Mouse (Mus musculus) liver, embryonic 11.5 days (tissue): Measurements from ENCODE around the gene Mid1. TPM values are rescaled to one million over a fixed set of nuclear protein-coding genes. Genes with fewer than 3 reads are reported as not detected.
A peak's percentile ranks its signal among the peaks of the same experiment; 100 is the strongest.
"Not testable (repeated sequence)": the region's sequence is repeated elsewhere in the genome, so short reads cannot be mapped to it uniquely, and the experiment has no call there.

ENCODE experiments used
- ATAC-seq: fragments of 200-750 bp; cut with Nextera tagmentation; replicated peaks from 2 replicates; pipeline ENCODE4 v1.8.0; 2017; ENCODE audit warnings: moderate number of reproducible peaks, mild to moderate bottlenecking, moderate TSS enrichment, moderate library complexity; ENCODE audit not compliant: low FRiP score
- DNase-seq: peaks from one replicate; pipeline ENCODE4 v3.0.0-alpha.2; 2017; ENCODE audit warnings: low spot score
- H3K27ac ChIP-seq: fragments of 300-500 bp; sonication (generic); 2 replicates; pipeline ENCODE4 v1.5.1; 2014; ENCODE audit warnings: mild to moderate bottlenecking, low read depth, low read length, control low read depth
- H3K27me3 ChIP-seq: fragments of 300-500 bp; sonication (generic); replicated peaks from 2 replicates; pipeline ENCODE4 v1.6.1; 2014; ENCODE audit warnings: low read length, mixed read lengths; ENCODE audit not compliant: control insufficient read depth, insufficient read depth
- H3K36me3 ChIP-seq: fragments of 300-500 bp; sonication (generic); 2 replicates; pipeline ENCODE4 v1.6.1; 2014; ENCODE audit warnings: mild to moderate bottlenecking, low read length, moderate library complexity, mixed read lengths; ENCODE audit not compliant: control insufficient read depth, insufficient read depth
- H3K4me1 ChIP-seq: fragments of 300-500 bp; sonication (generic); replicated peaks from 2 replicates; pipeline ENCODE4 v1.6.1; 2014; ENCODE audit warnings: low read length, mixed read lengths; ENCODE audit not compliant: control insufficient read depth, insufficient read depth
- H3K4me2 ChIP-seq: fragments of 300-500 bp; sonication (generic); 2 replicates; pipeline ENCODE4 v1.6.1; 2014; ENCODE audit warnings: mild to moderate bottlenecking, control low read depth, moderate library complexity
- H3K4me3 ChIP-seq: fragments of 300-500 bp; sonication (generic); 2 replicates; pipeline ENCODE4 v1.5.1; 2014; ENCODE audit warnings: low read depth, low read length, control low read depth
- H3K9ac ChIP-seq: fragments of 300-500 bp; sonication (generic); 2 replicates; pipeline ENCODE4 v1.6.1; 2014; ENCODE audit warnings: low read depth, low read length, control low read depth
- H3K9me3 ChIP-seq: fragments of 300-500 bp; sonication (generic); 2 replicates; pipeline ENCODE4 v1.6.1; 2016; ENCODE audit warnings: low read length, inconsistent platforms, mixed read lengths; ENCODE audit not compliant: control insufficient read depth
- WGBS: fragments of 180-500 bp; shearing (Covaris S2); extraction: QIAGEN DNeasy Blood & Tissue Kit; methylation state at CpG from one replicate; pipeline ENCODE4 v1.1.7; 2014; 5-methylcytosine and 5-hydroxymethylcytosine counted together
- polyA plus RNA-seq: library from polyadenylated mRNA; unstranded; fragments of >200 nt; fragmentation: Nextera tagmentation; extraction: Ambion mirVana; gene quantifications from 2 replicates; pipeline ENCODE4 v1.2.1, GENCODE M21; 2014

Gene Mid1
- polyA plus RNA-seq, 1 experiment from 2014 or later: 6.7 TPM

DNA sequence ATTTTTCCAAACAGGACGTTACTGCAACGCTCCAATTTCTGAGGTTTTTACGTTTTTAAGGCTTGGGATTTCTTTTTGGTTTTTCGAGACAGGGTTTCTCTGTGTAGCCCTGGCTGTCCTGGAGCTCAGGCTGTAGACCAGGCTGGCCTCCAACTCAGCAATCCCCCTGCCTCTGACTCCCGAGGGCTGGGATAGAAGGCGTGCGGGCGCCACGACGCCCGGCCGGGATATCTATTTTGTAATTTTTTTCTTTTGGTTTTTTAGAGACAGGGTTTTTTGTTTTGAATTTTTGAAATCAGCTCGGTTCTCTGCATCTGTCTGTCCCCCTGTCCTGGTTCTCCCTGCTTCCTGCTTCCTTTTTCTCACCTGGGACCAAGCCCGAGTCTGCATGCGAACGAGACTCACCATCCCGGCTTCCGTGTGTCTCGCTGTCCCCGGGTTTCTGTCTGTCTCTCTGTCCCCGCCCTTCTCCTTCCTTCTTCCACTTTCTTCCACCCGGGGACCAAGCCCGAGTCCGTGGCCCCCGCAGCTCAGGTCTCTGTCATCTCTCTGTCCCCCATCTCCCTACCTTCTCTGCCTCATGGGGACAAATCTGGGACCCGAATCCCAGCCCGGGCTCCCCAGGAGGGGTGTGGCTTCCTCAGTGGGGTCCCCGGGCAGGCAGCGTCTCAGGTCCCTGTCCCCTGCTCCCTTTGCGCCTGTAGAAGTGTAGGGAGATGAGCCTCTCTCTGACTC, 334.4 kb downstream of the Mid1 start:
- not testable (repeated sequence) for H3K4me2 ChIP-seq, H3K9ac ChIP-seq, H3K4me1 ChIP-seq, H3K4me3 ChIP-seq, H3K27ac ChIP-seq, H3K27me3 ChIP-seq
- H3K9me3 ChIP-seq: peaks cover 32% of the 10 kb centered on the region
- DNase-seq (peak; percentile 79), ATAC-seq (peak; percentile 47)
- WGBS: 84% methylated on average over 30 of the region's 30 CpGs
- H3K36me3 ChIP-seq: peaks cover 36% of the 10 kb centered on the region

DNA sequence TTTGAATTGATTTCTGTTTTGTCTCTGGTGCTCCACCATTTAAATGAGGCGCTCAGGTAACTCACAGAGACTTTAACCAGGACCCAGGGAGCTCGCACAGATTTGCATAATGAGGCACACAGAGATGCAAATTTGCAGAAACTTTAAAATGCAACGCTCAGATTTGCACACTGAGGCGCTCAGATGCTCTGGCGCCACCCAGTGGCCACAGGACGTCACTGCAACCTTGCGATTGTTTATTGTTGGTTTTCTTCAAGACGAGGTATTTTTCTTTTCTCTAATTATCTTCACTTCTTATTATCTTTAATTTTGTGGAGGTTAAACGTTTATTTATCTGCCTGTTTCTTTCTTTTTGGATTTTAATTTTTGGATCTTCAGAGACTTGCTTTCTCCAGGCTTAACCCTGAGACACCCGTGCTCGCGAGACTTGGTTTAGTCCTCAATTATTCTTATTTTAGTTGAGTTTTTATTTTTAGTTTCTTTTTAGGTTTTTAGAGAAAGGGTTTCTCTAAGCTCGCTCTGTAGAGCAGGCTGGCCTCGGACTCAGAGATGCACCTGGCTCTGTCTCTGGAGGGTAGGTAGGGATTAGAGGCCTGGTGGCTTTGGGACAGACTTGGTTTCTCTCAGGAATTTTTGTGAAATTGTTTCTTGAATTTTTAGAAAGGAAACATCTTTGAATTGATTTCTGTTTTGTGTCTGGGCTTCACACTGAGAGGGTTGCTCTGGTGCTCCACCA, 335.1 kb downstream of the Mid1 start:
- H3K27me3 ChIP-seq: not testable (repeated sequence)

DNA sequence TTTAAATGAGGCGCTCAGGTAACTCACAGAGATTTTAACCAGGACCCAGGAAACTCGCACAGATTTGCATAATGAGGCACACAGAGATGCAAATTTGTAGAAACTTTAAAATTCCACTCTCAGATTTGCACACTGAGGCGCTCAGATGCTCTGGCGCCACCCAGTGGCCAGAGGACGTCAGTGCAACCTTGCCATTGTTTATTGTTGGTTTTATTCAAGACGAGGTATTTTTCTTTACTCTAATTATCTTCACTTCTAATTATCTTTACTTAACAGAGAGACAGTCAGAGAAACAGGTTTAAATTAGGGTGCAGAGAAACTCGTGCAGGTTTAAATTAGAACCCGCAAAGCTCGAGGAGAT, 335.7 kb downstream of the Mid1 start:
- ATAC-seq, H3K4me3 ChIP-seq, H3K4me1 ChIP-seq, H3K4me2 ChIP-seq, H3K9ac ChIP-seq, H3K27me3 ChIP-seq, H3K27ac ChIP-seq: not testable (repeated sequence)
- DNase-seq: peak; percentile 72
- peaks cover 36% of the 10 kb centered on the region for H3K36me3 ChIP-seq
- 51% methylated on average over 9 of the region's 9 CpGs for WGBS
- H3K9me3 ChIP-seq: peaks cover 32% of the 10 kb centered on the region

More for the DNA sequence above, 335.1 kb downstream of the Mid1 start:
- H3K4me3 ChIP-seq, H3K27ac ChIP-seq, H3K9ac ChIP-seq, H3K4me1 ChIP-seq, ATAC-seq, H3K4me2 ChIP-seq: not testable (repeated sequence)
- H3K36me3 ChIP-seq: peaks cover 36% of the 10 kb centered on the region
- 57% methylated on average over 14 of the region's 14 CpGs for WGBS
- peaks cover 32% of the 10 kb centered on the region for H3K9me3 ChIP-seq
- peak; percentile 32 for DNase-seq

DNA sequence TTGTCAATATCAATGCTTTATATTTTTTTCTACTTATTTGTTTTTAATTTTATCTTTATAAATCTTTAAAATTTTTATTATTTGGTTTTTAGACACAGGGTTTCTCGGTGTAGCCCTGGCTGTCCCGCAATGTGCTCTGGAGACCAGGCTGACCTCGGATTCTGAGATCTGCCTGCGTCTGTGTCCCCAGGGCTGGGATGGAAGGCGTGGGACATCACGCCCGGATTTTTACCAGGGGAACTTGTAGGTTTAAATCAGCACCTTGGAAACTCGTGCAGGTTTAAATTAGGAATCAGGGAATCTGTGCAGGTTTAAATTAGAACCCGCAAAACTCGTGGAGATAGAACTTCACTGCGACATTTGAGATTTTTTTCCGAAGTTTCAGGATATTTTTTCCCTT, 336.2 kb downstream of the Mid1 start:
- H3K27me3 ChIP-seq, H3K27ac ChIP-seq, H3K4me1 ChIP-seq, ATAC-seq, H3K9ac ChIP-seq, H3K4me3 ChIP-seq, H3K4me2 ChIP-seq: not testable (repeated sequence)
- peak; percentile 37 for DNase-seq
- WGBS: 77% methylated on average over 12 of the region's 12 CpGs
- Histone ChIP-seq H3K9me3 (peaks cover 32% of the 10 kb centered on the region), H3K36me3 (peaks cover 36% of the 10 kb centered on the region)

DNA sequence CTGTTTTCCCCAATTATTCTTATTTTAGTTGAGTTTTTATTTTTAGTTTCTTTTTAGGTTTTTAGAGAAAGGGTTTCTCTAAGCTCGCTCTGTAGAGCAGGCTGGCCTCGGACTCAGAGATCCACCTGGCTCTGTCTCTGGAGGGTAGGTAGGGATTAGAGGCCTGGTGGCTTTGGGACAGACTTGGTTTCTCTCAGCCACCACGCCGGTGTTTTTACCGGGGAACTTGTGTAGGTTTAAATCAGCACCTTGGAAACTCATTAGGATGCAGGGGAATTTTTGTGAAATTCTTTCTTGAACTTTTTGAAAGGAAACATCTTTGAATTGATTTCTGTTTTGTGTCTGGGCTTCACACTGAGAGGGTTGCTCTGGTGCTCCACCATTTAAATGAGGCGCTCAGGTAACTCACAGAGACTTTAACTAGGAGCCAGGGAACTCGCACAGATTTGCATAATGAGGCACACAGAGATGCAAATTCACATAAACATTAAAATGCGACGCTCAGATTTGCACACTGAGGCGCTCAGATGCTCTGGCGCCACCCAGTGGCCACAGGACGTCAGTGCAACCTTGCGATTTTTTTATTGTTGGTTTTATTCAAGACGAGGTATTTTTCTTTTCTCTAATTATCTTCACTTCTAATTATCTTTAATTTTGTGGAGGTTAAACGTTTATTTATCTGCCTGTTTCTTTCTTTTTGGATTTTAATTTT, 336.9 kb downstream of the Mid1 start:
- H3K4me2 ChIP-seq, ATAC-seq, H3K27me3 ChIP-seq, H3K9ac ChIP-seq, H3K4me3 ChIP-seq, H3K4me1 ChIP-seq, H3K27ac ChIP-seq: not testable (repeated sequence)
- peak; percentile 80 for DNase-seq
- WGBS: 52% methylated on average over 15 of the region's 15 CpGs
- peaks cover 32% of the 10 kb centered on the region for H3K9me3 ChIP-seq
- peaks cover 36% of the 10 kb centered on the region for H3K36me3 ChIP-seq

Other genes with a start within 250 kb of the Mid1 start
- gene 4933400A11Rik, start 94.4 kb downstream of the Mid1 start, polyA plus RNA-seq: not detected in 2 replicates